Mouse (Mus musculus) intestine, embryonic 15.5 days (tissue): ENCODE data around the gene Ncor2. TPM values are rescaled to one million over a fixed set of nuclear protein-coding genes. Genes with fewer than 3 reads are reported as not detected.

Experiments used
- ATAC-seq: fragments of 200-750 bp; cut with Nextera tagmentation; 2 replicates; pipeline ENCODE4 v1.8.0; 2017; ENCODE audit warnings: moderate TSS enrichment, moderate library complexity
- H3K27ac ChIP-seq: fragments of 300-500 bp; sonication (generic); 2 replicates; pipeline ENCODE4 v1.5.1; 2015; ENCODE audit warnings: mild to moderate bottlenecking, inconsistent platforms
- H3K27me3 ChIP-seq: fragments of 300-500 bp; sonication (generic); replicated peaks from 2 replicates; pipeline ENCODE4 v1.6.1; 2015; ENCODE audit warnings: inconsistent platforms
- H3K36me3 ChIP-seq: fragments of 300-500 bp; sonication (generic); 2 replicates; pipeline ENCODE4 v1.6.1; 2015; ENCODE audit warnings: inconsistent platforms
- H3K4me1 ChIP-seq: fragments of 300-500 bp; sonication (generic); replicated peaks from 2 replicates; pipeline ENCODE4 v1.6.1; 2015; ENCODE audit warnings: inconsistent platforms
- H3K4me2 ChIP-seq: fragments of 300-500 bp; sonication (generic); replicated peaks from 2 replicates; pipeline ENCODE4 v1.6.1; 2015; ENCODE audit warnings: mild to moderate bottlenecking, inconsistent platforms
- H3K4me3 ChIP-seq: fragments of 300-500 bp; sonication (generic); replicated peaks from 2 replicates; pipeline ENCODE4 v1.5.1; 2015; ENCODE audit warnings: inconsistent platforms
- H3K9ac ChIP-seq: fragments of 300-500 bp; sonication (generic); 2 replicates; pipeline ENCODE4 v1.6.1; 2015; ENCODE audit warnings: inconsistent platforms
- H3K9me3 ChIP-seq: fragments of 300-500 bp; sonication (generic); 2 replicates; pipeline ENCODE4 v1.6.1; 2016; ENCODE audit warnings: inconsistent platforms
- WGBS: fragments of 180-500 bp; shearing (Covaris S2); methylation state at CpG from one replicate; pipeline ENCODE4 v1.1.7; 2015; 5-methylcytosine and 5-hydroxymethylcytosine counted together
- polyA plus RNA-seq: library from polyadenylated mRNA; unstranded; fragments of >200 nt; fragmentation: Nextera tagmentation; extraction: Ambion mirVana; gene quantifications from 2 replicates; pipeline ENCODE4 v1.2.1, GENCODE M21; 2015

Gene Ncor2
- polyA plus RNA-seq, 1 experiment from 2014 or later, result 20.0 TPM

DNA sequence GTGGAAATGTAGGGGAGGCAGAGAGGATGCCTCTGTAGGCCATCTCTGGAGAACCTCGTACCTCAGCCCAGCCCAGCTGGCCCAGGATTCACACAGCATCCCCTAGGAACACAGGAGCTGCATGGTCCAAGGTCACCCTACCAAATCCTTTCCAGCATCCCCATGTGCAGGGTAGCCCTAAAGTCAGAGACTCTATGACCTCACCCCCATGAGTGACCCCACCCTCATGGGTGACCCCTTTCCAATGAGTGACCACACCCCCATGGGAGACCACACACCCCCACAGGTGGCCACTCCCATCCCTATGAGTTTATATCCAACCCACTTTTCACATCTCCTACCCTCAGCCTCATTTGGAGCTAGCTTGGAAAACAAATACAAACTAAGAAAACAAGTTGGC is 51.1 kb downstream of the Ncor2 start:
- WGBS, result 87% methylated on average over 1 of the region's 1 CpGs
- ATAC-seq, result no peak

DNA sequence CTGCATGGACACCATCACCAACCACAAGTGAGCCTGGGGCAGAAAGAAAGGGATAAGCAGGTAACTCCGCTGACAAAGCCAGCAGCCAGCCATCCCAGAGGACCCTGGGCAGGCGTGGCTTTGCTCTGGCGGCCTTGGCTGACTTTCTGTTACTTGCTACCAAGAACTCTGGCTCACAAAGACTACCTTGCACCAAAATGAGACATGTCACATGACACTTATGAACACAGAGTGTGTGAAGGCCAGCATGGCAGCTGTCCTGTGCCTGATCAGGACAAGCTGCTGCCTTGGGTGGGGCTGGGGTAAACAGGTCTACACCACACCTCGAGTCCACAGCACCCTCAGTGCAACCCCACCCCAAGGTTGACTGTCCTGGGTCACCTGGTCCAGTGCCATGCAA is 51.6 kb downstream of the Ncor2 start:
- Histone ChIP-seq H3K4me2 (no peak overlapping the region), H3K36me3 (0 out of 2 replicates have a peak, but pooled peaks cover 4% of the 10 kb centered on the region), H3K4me1 (peaks cover 55% of the 10 kb centered on the region), H3K27me3 (no peaks in the 10 kb centered on the region), H3K9me3 (no peaks in the 10 kb centered on the region), H3K9ac (no peak overlapping the region), H3K27ac (no peak overlapping the region), H3K4me3 (no peak overlapping the region)
- WGBS, result 85% methylated on average over 4 of the region's 4 CpGs
- 0 out of 2 replicates have a peak, but pooled peaks have one; percentile 14 for ATAC-seq

More for the DNA sequence above, 51.1 kb downstream of the Ncor2 start:
- Histone ChIP-seq H3K27ac (no peak overlapping the region), H3K4me3 (no peak overlapping the region), H3K9ac (no peak overlapping the region), H3K27me3 (no peaks in the 10 kb centered on the region), H3K4me1 (peaks cover 59% of the 10 kb centered on the region), H3K4me2 (no peak overlapping the region), H3K9me3 (no peaks in the 10 kb centered on the region), H3K36me3 (0 out of 2 replicates have a peak, but pooled peaks cover 4% of the 10 kb centered on the region)

DNA sequence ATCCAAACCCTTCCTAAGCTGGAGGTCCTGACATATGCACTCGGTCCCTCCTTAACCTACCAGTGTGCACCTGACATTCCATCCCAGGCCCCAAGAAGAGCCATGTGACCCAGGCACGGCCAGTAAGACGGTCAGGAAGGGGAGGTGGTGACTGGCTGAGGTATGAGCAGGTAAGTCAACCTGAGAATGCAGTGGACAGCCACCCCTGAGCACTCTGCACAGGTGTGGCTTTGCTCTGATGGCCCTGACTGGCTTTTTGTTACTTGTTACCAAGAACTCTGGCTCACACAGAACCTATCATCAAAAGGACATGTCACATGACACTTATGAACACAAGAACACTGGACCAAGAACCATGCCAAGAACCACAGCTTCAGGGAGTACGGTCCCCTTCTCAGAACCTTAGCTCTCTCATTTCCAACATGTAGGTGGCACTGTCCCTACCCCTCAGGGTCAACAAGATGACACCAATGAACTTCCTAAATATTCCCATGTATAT is 53.0 kb downstream of the Ncor2 start:
- Histone ChIP-seq H3K4me3 (no peak overlapping the region), H3K9me3 (no peaks in the 10 kb centered on the region), H3K9ac (0 out of 2 replicates have a peak overlapping the region, but pooled peaks have one; percentile 12), H3K4me1 (peaks cover 41% of the 10 kb centered on the region), H3K4me2 (no peak overlapping the region), H3K27me3 (no peaks in the 10 kb centered on the region), H3K27ac (no peak overlapping the region), H3K36me3 (0 out of 2 replicates have a peak, but pooled peaks cover 4% of the 10 kb centered on the region)
- no peak for ATAC-seq
- 71% methylated on average over 4 of the region's 4 CpGs for WGBS

DNA sequence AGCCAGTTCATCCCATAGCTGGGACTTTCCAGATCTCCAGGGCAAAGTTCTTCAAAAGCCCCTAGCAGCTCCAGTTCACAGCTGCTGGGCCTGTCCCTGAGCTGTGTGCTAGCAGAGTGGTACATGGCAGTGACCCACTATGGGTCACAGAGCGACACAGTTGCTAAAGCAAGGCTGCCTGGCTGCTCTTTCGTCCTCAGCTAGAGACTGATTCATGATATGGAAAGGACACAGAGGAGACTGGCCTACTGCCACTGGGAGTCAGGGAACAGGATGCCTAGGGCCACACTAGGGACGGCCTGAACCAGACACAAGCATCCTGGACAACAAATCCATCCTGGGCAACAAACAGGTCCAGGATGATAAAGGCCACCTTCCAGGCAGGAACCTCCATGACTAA is 53.8 kb downstream of the Ncor2 start:
- H3K9me3 ChIP-seq, result no peaks in the 10 kb centered on the region
- ATAC-seq, result no peak
- no peak overlapping the region for H3K4me2 ChIP-seq
- H3K27ac ChIP-seq, result no peak overlapping the region
- H3K4me3 ChIP-seq, result no peak overlapping the region
- 0 out of 2 replicates have a peak, but pooled peaks cover 4% of the 10 kb centered on the region for H3K36me3 ChIP-seq
- H3K9ac ChIP-seq, result no peak overlapping the region
- 79% methylated on average over 3 of the region's 3 CpGs for WGBS
- no peaks in the 10 kb centered on the region for H3K27me3 ChIP-seq
- peaks cover 39% of the 10 kb centered on the region for H3K4me1 ChIP-seq

- Histone ChIP-seq H3K4me2 (no peak overlapping the region), H3K4me3 (no peak overlapping the region), H3K9me3 (no peaks in the 10 kb centered on the region), H3K9ac (no peak overlapping the region), H3K27me3 (no peaks in the 10 kb centered on the region), H3K4me1 (peaks cover 32% of the 10 kb centered on the region), H3K36me3 (peaks cover 13% of the 10 kb centered on the region), H3K27ac (no peak overlapping the region)
- 88% methylated on average over 7 of the region's 7 CpGs for WGBS
- no peak for ATAC-seq
Measured at GRCm38 (mm10) chr5:125124002-125124401, 55.0 kb downstream of the Ncor2 start.

GRCm38 (mm10) chr5:125123206-125123605 is 55.8 kb downstream of the Ncor2 start:
- H3K4me2 ChIP-seq, result no peak overlapping the region
- no peak overlapping the region for H3K27ac ChIP-seq
- WGBS, result 72% methylated on average over 3 of the region's 3 CpGs
- no peak overlapping the region for H3K4me3 ChIP-seq
- H3K36me3 ChIP-seq, result peaks cover 21% of the 10 kb centered on the region
- no peaks in the 10 kb centered on the region for H3K9me3 ChIP-seq
- ATAC-seq, result no peak
- H3K9ac ChIP-seq, result no peak overlapping the region
- H3K27me3 ChIP-seq, result no peaks in the 10 kb centered on the region
- peaks cover 24% of the 10 kb centered on the region for H3K4me1 ChIP-seq

- no peak overlapping the region for H3K4me3 ChIP-seq
- H3K27ac ChIP-seq, result no peak overlapping the region
- 85% methylated on average over 7 of the region's 7 CpGs for WGBS
- no peaks in the 10 kb centered on the region for H3K27me3 ChIP-seq
- no peaks in the 10 kb centered on the region for H3K9me3 ChIP-seq
- ATAC-seq, result no peak
- peaks cover 24% of the 10 kb centered on the region for H3K36me3 ChIP-seq
- peaks cover 19% of the 10 kb centered on the region for H3K4me1 ChIP-seq
- no peak overlapping the region for H3K9ac ChIP-seq
- no peak overlapping the region for H3K4me2 ChIP-seq
Measured at GRCm38 (mm10) chr5:125122546-125122945, 56.5 kb downstream of the Ncor2 start.

DNA sequence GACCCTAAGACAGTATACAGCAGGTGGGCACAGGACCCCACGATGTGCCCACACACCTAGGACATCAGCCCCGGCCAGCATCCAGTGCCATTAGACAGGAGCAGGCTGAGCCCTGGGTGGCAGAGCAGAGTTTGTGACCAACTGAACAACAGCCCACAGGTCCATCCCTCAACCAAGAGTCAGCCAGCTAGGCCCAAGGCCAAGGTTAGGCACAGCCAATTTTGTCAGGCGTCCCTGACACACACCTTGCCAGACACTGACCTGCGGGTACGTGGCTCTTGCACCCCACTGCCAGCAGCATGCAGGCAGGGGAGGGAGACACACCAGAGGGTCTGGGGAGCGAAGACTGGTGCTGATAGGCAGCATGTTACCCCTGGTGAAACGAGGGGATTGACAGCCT is 57.0 kb downstream of the Ncor2 start:
- Histone ChIP-seq H3K9ac (no peak overlapping the region), H3K36me3 (peaks cover 24% of the 10 kb centered on the region), H3K27me3 (no peaks in the 10 kb centered on the region), H3K27ac (no peak overlapping the region), H3K4me1 (peaks cover 18% of the 10 kb centered on the region), H3K9me3 (no peaks in the 10 kb centered on the region), H3K4me3 (no peak overlapping the region), H3K4me2 (no peak overlapping the region)
- WGBS, result 92% methylated on average over 7 of the region's 7 CpGs
- no peak for ATAC-seq

- no peak for ATAC-seq
- H3K36me3 ChIP-seq, result peaks cover 30% of the 10 kb centered on the region
- no peak overlapping the region for H3K27ac ChIP-seq
- no peak overlapping the region for H3K4me2 ChIP-seq
- no peaks in the 10 kb centered on the region for H3K27me3 ChIP-seq
- no peak overlapping the region for H3K9ac ChIP-seq
- H3K9me3 ChIP-seq, result no peaks in the 10 kb centered on the region
- no peak overlapping the region for H3K4me3 ChIP-seq
- H3K4me1 ChIP-seq, result peaks cover 18% of the 10 kb centered on the region
- WGBS, result 70% methylated on average over 17 of the region's 17 CpGs
Measured at GRCm38 (mm10) chr5:125120517-125121303, 58.3 kb downstream of the Ncor2 start.

DNA sequence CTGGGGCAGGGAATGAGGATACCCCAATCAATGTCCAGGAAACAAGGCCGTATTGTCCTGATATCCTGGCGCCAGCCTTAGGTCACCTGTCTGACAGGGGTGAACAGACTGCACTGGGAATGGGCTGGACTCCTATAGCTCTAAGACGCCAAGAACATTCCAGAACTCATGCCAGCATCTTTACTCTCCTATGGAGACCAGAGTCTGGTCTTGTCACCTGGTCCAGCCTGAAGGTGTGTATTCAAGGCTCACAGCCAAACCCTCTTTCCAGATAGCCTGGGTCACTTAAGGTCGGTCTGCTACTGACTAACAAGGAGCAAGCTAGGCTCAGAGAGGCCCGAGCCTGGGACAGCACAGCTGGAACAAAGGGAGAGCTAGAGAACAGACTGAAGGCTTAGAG is 61.8 kb downstream of the Ncor2 start:
- H3K36me3 ChIP-seq, result peaks cover 44% of the 10 kb centered on the region
- 84% methylated on average over 5 of the region's 5 CpGs for WGBS
- H3K27me3 ChIP-seq, result no peaks in the 10 kb centered on the region
- H3K4me3 ChIP-seq, result no peak overlapping the region
- H3K4me1 ChIP-seq, result peaks cover 27% of the 10 kb centered on the region
- H3K27ac ChIP-seq, result no peak overlapping the region
- no peaks in the 10 kb centered on the region for H3K9me3 ChIP-seq
- no peak overlapping the region for H3K4me2 ChIP-seq
- ATAC-seq, result no peak
- no peak overlapping the region for H3K9ac ChIP-seq

DNA sequence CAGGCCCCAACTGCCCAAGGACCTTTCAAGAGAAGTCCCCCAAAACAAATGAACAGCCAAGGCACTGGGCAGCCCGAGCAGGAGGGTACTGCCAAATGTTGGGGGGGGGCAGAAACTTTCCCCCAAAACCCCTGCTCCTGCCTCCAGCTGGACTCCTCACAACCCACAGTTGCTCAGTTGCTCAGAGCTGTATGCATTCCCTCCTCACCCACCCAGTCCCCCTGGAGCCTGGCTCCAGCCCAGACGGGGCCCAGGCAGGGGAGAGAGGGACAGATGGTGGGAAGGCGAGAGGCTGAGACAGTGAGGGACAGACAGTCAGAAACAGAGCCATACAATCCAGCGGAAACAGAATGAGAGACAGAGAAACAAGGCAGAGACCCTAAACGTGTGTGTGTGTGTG is 66.0 kb downstream of the Ncor2 start:
- H3K27ac ChIP-seq, result peak overlapping the region; percentile 77
- H3K9ac ChIP-seq, result no peak overlapping the region
- no peaks in the 10 kb centered on the region for H3K9me3 ChIP-seq
- H3K27me3 ChIP-seq, result no peaks in the 10 kb centered on the region
- H3K4me2 ChIP-seq, result 0 out of 2 replicates have a peak overlapping the region, but pooled peaks have one; percentile 1
- peaks cover 36% of the 10 kb centered on the region for H3K4me1 ChIP-seq
- H3K4me3 ChIP-seq, result no peak overlapping the region
- WGBS, result 43% methylated on average over 5 of the region's 5 CpGs
- ATAC-seq, result peak; percentile 66
- peaks cover 44% of the 10 kb centered on the region for H3K36me3 ChIP-seq

GRCm38 (mm10) chr5:125112588-125112987 is 66.4 kb downstream of the Ncor2 start:
- Histone ChIP-seq H3K9ac (no peak overlapping the region), H3K27me3 (no peaks in the 10 kb centered on the region), H3K36me3 (peaks cover 45% of the 10 kb centered on the region), H3K4me3 (no peak overlapping the region), H3K4me2 (0 out of 2 replicates have a peak overlapping the region, but pooled peaks have one; percentile 1), H3K27ac (peak overlapping the region; percentile 77), H3K4me1 (peaks cover 36% of the 10 kb centered on the region), H3K9me3 (no peaks in the 10 kb centered on the region)
- no peak for ATAC-seq
- WGBS, result 58% methylated on average over 1 of the region's 1 CpGs

- Histone ChIP-seq H3K27me3 (no peaks in the 10 kb centered on the region), H3K36me3 (peaks cover 45% of the 10 kb centered on the region)
- 42% methylated on average over 6 of the region's 6 CpGs for WGBS
Measured at GRCm38 (mm10) chr5:125111137-125111536, 67.9 kb downstream of the Ncor2 start.

More at GRCm38 (mm10) chr5:125111137-125111536, 67.9 kb downstream of the Ncor2 start:
- Histone ChIP-seq H3K4me1 (peaks cover 36% of the 10 kb centered on the region), H3K27ac (no peak overlapping the region), H3K4me3 (no peak overlapping the region), H3K4me2 (no peak overlapping the region), H3K9me3 (no peaks in the 10 kb centered on the region), H3K9ac (no peak overlapping the region)
- peak; percentile 57 for ATAC-seq
